Mouse (Mus musculus) urinary bladder, postnatal 4 days (tissue): Measurements from ENCODE around the gene 4930524B15Rik.
"Not testable (repeated sequence)": the region's sequence is repeated elsewhere in the genome, so short reads cannot be mapped to it uniquely, and the experiment has no call there.

Experiments
- DNase-seq, 2 experiments: peaks; one replicate each; pipeline ENCODE4 v3.0.0; 2021 to 2022; ENCODE audit warnings: low spot score in 2 of 2

Gene 4930524B15Rik

DNA sequence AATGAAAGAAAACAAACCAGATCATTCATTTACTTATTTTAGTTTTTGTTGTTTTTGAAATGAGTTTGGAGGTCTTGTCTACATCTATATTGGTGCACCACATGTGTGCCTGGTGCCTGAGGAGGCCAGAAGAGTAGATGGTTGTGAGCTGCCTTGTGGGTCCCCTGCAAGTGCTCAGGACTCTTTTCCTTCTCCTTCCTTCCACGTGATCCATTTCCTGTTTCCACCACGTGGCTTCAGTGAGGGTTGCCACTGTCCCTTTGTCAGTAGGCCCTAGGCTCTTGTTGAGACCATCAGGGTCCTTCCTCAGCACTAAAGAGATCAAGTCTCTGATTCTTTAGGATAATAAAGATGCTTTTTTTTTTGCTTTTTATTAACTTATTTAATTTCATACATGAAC, 19.4 kb downstream of the 4930524B15Rik start:
- DNase-seq = no peak

DNA sequence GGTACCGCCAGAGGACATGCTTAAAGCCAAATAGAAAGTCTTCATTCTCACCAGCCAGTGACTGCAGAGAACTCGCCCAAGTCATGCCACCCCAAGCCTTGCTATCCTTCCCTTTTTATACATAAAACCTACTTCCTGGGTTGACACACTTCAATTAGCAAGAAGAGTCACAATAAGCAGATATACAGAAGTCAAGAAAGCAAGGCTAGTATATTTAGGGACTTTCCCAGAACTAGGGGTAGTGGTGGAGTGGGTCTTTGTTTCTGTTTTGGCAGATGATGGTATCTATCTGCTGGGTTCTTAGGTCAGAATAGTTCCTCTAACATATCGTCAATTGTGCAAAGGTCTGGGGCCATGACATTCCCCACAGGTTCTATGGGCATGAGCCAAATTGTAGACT, 27.1 kb downstream of the 4930524B15Rik start:
- DNase-seq = no peak

DNA sequence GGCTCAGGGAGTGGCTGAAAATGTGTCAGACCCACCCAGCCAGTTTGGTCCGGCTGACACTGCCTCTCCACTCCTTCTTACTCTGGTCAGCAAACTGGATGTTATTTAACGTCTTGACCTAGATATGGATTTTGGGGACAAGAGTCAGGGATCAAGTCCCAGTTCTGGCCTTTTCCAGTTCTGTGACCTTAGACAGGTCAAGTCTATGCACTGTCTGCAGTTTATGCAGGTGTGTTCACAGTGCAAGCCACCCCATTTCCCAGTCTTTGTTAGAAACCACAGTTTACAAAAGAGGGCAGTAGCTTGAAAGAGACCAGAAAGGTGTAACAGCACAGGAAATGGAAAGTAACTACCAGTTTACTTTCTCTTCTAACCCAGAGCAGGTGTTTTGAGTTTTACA, 34.3 kb downstream of the 4930524B15Rik start:
- DNase-seq = no peak

DNA sequence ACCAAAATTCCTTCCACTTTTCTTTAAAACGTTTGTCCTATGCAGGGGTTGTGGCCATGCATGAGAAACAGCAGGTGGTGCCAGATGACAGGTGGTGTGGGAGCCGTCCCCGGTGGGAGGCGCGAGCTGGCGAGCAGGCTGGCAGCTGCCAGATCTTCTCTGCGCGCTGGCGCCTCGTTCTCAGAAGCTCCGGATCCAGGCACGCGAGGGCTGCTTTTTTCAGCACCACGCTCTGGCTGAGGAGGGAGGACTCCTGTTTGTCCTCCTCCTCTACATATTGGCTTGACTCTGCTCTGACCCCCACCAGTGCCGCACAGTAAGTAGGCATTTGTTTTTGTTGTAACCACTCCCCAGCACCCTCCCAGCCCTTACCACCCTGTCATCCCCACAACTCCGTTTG, 34.9 kb downstream of the 4930524B15Rik start, which contains the start of gene Nsg2:
Gene Nsg2, plus strand, starts transcription at position 183 of the 400 bp plus-strand sequence.
- peak; percentile 64 to 69 for DNase-seq

DNA sequence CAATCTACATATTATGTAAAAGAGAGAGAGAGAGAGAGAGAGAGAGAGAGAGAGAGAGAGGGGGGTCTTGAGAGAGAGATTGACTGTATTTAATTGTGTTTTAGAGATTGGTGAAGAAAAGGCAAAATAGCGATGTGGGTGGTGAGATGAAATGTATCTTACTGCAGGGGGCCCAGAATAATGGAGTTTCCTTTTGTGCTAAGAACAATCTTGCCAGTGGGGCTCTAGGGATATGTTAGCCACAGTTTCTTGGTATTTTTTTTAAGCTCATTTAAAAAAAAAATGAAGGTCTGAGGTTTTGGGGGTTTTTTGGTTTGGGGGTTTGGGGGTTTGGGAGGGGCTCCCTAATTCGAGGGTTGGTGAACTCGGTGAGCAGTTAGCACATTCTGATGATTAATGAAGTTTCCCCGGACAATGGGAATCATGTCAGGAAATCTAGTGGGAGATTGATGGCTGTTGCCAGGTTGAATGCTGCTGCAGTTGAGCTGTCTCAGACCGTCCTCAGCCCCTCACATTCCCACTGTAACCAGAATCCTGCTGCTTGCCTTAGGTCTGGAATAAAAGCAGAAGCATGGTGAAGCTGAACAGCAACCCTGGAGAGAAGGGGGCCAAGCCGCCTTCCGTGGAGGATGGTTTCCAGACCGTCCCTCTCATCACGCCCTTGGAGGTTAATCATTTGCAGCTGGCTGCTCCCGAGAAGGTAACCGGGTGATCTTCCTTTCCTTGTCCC, 36.0 kb downstream of the 4930524B15Rik start:
- no peak for DNase-seq

DNA sequence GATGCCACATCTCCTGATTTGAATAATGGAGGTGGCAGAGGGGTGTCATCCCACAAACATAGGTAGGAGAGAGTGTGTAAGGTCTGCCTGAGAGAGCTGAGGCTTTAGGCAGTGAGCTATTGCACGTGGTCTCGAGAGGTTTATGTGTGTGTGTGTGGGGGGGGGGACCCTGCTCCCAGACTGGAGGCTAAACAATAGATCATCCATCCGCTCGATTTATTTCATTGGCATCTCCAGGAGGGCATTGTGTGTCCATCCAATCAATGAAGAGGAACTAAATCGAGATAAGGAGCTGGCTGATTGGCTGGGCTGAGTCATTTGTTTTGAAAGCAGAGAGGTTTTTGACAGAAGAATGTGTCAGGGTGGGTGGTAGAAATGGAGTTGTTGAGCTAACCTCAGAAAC, 37.3 kb downstream of the 4930524B15Rik start:
- DNase-seq = no peak

DNA sequence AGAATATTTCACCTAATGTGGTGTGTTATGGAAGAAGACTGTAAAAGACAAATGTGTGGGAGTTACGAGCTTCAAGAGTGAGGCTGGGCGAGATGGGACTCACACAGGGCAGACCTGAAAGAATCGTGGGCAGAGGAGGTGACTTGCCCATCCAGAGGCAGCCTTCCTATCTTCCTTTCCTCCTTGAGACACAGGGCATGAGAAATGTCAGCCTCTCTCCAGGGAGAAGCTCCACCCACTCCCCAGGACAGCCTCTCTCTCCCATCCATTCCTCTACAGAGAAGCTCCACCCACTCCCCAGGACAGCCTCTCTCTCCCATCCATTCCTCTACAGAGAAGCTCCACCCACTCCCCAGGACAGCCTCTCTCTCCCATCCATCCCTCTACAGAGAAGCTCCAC, 42.7 kb downstream of the 4930524B15Rik start:
- DNase-seq = not testable (repeated sequence)

DNA sequence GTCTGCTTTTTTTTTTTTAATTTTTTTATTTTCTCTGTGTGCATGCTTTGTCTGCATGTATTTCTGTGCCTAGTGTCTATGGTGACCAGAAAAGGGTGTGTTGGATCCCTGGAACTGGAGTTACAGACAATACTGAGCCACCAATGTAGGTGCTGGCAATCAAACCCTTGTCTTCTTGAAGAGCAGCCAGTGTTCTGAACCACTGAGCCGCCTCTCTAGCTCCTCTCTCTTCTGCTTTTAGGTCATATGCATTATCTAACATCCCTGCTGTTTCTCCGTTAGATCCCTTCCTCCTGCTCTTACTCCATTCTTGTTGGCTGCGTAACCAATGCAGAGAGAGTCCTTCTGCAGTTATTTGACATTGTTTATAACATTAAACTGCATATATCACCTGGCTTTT, 43.5 kb downstream of the 4930524B15Rik start:
- no peak for DNase-seq

DNA sequence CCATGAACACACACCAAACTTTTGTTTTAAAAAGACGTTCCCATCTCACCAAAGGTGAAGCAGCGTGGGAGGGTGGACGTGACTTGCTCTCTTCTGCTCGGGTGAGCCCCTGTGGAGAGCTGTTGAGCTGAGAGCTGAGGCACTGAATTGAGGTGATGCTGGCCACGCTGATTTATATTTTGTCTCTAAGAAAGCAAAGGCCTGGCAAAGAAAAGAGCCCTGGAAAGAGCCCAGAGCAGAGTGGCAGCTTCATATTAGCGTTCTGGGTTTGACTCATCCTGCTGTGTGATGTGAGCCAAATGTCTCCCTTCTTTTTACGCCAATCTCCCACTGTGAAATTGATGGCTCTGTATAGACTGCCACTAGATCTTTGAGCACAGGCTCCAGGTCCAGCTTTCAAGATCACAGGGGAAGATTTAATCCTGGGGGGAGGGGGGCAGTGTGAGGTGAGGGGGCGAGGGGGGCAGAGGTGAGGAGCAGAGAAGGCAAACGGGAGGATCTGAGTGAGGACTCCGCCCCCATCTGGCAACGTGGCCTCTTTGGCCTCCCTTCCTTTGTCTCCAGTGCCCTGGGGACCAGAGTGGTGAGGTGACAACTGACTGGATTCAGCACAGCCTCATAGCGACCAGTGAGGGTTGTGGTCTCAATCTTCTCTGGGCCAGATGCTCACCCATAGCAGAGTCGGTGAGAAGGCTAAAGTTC, 44.7 kb downstream of the 4930524B15Rik start:
- no peak for DNase-seq

DNA sequence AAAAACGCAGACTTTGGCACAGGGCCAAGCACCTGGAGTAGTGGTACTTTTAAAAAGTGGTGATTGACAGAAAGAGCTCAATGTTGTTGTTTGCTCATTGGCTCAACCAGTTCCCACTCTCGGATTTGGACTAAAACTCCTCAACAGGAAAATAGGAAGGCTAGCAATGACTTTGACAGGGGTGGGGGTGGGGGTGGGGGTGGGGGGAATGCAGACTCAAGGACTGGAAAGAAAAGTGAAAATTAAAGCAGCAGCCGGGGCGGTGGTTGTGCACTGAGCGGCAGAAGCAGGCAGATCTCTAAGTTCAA, 45.2 kb downstream of the 4930524B15Rik start:
- no peak for DNase-seq

DNA sequence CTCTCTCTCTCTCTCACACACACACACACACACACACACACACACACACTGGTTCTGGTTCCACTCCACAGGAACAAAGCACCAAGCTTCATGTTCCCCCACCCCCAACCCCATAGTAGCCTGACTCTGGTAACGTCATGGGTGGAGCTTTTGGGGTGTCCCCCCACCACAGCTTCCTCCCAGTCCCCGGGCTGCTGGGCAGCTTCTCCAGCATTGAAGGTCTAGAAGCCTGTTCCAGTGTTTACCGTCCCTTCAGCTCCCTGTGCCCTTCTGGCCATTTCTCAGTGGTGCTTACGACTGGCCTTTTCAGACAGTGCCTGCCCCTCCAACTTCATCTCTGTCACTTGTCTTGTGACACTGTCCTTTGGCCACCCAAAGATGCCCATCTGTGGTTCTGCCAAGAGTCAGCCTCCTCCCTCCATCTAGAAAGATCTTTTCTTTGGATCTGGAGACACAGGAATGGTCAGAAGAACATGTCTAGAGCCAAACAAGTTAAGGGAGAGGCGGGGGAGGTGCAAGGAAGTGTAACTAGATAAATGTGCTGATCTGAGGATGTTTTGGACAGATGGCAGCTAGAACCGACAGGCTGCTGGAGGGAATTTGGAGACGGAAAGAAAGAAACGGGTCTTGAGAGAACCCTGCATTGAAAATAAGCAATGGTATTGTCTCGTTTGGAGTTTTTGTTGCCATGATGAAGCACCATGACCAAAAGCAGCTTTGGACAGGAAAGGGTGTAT, 46.6 kb downstream of the 4930524B15Rik start:
- DNase-seq = no peak

DNA sequence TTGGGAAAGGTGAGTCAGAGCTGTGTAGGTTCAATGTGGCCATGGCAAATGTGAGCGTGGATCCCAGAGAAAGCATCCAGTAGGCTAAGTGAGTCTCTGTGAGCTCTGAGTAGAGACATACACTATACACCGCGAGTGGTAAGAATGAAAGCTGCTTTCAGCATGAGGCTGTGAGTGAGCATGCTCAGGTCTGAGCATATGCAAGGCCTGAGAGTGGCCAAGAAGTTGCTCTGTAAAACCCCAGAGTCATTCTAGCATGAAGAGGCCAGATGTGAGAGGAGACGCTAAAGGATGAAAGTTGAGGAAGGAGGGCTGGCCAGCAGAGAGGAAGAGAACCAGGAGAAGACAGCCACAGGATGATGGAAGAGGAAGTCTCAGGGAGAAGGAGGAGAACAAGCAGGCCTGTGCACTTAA, 47.6 kb downstream of the 4930524B15Rik start:
- DNase-seq = no peak

DNA sequence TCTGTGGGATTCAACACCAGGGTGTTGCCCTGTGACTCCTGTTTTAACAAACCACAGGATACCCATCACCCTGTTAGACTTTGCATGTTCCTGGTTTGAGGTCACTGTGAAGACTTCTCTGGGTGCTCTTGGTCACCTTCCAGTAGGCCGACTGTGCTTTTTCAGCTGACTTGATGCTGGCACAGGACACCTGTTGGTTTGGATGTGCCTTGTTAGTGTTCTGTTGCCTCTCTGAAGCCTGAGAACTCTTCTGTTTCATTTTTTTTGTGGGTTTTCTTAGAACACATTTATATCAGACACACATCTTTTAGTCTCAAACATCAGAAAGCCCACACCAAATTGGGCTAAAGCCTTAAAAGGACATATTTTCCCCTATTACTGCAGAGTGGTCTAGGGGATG, 48.2 kb downstream of the 4930524B15Rik start:
- DNase-seq = no peak

DNA sequence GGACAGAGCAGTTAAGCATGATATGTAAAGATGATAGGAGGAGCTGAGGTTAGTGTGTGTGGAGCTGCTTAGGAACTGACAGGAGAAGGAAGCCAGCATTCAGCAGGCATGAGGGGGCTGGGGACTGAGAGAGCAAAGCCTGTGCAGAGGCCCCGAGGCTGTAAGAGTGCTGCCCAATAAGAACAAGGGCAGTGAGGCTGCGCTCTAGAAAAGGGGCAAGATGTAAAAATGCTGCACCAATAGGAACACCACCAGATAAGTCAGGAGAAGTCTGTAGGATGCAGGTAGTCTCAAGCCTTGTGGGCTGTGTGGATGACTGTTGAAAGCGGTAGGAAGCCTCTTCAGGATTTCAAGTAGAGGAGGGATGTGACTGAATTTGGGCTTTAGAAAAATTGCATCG, 52.8 kb downstream of the 4930524B15Rik start:
- DNase-seq = no peak

DNA sequence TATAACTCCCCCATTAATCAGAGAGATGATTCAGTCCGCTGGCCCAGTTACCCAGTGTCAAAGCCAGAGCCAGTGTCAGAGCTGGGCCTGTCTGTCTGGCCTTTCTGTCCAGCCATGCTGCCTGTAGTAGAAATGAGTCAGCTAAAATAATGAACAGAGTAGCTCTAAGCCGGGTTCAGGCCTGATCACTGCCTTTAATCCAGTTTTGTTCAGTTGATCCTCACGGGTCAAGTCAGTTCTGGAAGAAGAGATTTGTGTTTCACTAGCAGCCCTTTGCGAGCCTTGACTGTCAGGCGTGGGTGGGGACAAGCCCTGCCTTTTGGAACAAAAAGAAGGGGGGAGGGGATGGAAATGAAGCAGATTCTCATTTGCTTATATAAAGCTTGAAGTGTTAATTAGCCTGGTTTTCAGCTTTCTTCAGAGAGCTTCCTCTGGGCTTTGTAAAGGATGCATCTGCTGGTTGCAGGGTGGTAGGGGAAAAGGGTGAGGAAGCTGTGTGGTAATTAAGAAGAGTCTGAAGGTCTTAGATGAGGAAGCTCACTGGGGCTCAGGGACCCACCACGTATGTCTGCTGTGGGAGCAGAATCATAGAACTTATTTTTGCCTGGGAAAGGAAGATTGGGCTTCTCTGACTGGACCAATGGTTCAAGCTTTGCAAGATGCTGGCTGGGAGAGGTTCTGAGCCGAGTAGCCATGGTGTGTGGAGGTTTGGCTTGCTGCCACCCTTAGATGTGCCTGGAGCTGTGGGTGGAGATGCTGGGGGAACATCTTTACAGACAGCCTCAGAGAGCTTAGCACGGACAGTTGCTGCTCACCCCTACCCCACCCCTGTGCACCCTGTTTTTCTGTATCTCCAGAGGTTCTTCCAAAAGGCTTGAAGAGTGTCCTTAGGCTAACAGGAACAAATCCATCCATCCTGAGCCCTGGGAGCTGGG, 54.9 kb downstream of the 4930524B15Rik start:
- DNase-seq = no peak

DNA sequence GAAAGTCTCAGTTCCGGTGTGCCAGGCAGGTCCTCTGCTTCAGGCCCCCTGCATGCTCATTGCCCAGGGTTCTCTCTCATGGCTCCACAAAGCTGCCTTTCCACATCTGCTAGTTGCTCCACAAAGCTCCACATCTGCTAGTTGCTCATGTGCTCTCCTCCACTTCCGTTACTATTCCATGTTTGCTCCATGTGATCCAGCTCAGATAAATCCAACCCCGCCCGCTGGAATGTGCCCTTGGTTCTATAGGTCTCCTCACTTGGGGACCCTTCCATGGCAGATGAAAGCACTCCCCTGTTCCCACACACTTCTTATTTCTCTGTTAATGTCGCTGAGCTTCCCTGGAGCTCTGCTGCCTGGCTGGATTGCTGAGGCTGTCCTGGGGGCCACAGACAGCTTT, 61.2 kb downstream of the 4930524B15Rik start:
- DNase-seq = no peak

DNA sequence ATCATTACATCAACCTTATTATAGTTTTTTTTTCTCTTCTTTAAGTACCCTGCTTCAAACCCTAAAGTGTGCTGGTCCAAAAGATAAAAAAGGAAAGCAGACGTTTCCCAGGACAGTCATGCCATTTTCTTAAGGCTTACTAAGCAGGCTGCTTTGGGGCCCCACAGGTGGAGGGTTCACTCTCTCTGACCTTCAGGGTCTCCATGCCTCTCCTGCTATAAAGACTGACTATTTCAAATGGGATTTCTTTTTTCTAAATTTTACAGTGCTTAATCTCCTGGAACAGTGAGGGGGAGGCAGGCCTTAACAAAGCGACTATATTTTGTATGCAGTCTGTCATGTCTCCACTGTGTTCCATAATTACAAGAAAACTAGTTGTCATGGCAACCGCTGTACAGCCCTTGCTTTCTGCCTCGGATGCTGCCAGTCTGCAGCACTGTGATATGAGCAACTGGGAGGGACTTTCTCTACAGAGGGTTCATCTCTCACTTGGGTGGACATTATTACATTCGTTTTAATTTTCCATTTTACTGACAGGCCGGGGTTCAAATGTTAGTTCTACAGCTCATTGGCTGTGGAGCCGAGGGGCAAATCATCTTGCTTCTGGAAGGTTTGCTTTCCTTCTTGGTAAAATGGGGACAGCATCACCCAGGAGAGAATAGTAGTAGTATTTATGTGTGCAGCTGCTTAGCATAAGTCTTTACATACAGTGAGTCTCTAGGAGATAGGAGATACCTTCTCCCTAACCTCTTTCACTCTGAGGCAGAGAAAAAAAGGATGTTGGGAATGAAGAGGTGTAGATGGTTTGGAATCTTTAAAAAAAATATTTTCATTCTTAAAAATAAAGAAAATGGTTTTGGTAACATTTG, 62.3 kb downstream of the 4930524B15Rik start:
- no peak for DNase-seq

DNA sequence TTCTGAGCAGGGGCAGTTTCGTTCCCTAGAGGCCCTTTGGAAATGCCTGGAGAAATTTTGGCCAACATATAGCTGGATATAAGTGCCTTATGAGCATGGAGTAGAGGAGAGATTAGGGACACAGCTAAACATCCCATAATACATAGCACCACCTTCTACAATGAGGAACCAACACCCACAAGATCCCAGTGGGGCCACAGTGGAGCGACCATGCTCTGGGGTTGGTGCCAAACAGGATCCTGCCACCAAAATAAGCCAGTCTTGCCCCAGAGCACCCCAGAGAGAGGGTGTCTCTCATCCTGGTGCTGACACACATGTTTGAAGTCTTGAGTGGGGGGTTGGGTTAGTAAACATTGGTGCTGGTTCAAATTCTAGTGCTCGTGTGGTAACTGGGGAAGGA, 63.2 kb downstream of the 4930524B15Rik start:
- no peak for DNase-seq
